Mouse (Mus musculus) embryo, embryonic 10 days (tissue): ENCODE measurements around the gene Pgpep1.

Source experiments
- DNase-seq: peaks from one replicate; pipeline ENCODE4 v3.0.0-alpha.2; 2015; ENCODE audit warnings: low spot score

The Pgpep1 gene

DNA sequence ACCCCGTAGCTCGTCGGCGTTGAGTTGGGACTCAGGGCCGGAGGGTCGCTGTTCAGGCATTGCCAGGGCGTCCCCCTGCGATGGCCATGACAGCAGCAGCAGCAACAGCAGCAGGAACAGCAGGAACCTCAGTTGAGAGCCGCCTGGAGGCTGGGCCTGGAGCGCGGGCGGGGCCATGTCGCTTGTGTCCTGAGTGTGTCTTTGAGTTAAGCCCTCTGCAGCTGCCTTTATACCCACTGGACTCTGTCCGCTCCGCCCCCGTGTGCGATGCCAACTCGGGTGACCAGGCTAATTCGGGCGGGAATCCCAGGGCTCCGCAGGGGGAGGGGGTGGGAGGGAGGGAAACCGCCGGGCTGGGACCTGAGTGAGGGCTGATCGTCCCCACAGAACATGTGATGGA, 28.8 kb downstream of the Pgpep1 start:
- DNase-seq = no peak

DNA sequence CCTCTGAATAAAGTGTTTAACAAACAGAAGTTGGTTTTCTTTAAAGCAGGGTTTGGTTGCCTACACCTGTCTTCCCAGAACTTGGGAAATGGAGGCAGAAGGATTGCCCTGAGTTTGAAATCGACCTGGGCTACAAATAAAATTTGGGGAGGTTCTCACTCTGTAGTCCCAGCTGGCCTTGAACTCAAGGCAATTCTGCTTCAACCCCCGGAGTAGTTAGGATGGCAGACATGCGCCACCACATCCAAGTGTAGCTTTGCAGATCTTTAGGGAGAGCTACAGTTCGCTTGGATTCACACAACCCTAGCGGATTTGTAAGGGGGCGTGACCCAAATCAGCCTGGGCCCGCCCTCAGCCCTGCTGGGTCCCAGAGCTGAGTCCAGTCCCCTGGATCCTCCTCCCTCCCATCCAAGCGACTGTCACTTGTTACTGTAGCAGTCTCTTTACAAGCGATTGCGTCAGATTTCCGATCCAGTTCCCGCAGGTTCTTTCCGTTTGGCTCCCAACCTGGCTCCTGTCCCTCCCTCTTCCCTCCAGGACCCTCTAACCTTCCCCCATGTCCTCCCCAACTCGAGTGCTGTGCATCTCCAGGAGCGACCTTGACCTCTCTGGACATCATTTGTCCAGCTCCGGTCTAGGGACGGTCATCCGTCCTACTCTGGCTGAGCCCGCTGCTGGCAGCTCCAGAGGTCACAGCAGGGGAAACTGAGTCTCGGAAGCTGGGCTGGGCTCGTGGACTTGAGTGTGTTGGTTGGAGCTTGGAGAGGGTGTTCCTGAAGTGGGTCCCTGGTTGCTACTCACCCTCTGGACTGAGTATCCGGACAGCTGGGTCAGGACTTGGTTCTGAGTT, 29.4 kb downstream of the Pgpep1 start:
- DNase-seq = peak; percentile 62

DNA sequence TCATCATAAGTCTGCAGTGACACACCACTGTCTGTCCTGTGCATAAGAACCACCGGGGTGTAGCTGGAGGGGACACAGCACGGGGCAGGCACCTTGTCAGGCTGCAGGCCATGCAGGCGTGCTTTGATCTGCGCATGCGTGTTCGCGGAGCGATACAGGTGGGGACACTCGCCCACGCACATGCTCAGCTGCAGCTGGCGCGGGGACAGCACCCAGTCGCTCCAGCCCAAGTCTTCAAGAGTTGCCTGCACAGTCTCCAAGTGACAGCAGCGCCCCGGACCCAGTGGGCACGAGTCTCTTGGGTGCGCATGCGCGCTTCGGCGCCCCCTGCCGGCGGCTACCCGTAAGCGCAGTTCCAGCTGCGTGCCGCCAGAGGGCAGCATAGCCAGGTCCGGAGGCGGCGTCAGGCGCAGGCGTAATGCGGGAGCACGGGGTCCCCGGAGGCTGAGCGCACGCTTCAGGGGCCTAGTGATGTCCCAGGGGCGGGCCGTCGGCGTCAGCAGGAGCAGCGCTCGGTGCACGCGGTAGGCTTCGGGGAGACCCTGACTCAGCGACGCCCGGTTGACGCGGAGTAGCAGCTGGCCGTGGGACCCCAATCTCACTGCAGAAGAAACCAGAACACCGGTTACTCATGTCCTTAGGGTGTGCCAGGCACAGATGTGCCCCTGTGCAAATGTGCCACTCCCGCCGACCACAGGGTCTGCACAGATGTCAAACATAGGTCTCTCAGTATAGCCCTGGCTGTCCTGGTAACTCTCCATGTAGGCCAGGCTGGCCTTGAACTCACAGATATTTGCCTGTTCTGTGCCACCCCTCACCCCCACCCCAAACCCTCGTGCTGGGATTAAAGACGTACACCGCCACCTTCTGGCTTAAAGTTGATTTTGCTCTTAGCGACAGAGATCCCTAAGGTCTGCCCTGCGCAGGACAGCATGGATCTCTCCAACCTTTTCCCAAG, 30.3 kb downstream of the Pgpep1 start:
- DNase-seq = peak; percentile 91

DNA sequence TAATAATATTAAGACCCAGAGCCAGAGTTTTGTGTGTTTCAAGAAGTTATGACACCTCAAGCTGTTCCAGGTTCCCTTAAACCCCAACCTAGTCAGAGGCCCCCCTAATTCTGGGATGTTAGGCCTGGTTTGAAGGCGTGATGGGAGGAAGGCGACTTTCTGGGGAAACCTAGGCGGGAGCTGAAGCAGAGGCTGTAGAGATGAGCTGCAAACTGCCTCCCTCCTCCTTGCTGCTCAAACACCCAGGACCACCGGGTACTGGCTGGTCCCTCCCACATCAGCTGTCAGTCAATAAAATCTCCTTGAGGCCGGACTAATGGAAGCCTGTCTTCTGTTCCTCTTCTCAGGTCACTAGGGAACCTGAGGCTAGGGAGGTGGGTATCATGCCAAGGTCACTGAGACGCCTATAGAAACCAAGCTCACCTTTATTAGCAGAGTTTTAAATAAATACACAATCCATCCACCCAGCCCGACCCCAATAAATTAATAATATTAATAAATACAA, 31.1 kb downstream of the Pgpep1 start:
- no peak for DNase-seq

DNA sequence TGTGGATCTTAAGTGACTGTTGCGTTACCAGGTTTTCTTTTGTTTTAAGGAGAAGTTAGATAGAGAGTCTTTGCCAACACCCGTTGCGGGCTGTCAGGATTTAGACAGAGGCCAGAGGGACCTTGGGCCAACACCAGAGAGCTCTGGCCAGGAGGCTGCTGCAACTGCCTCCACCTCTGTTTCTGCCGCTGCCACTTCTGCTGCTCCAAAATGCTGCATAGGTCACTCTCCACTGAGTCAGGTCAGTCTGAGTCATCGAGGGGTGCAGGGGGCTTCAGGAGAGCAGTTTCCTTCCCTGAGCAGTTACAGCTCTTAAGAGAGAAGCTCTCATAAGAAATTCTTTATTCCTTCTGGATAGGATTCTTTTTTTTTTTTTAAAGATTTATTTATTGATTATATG, 33.1 kb downstream of the Pgpep1 start:
- no peak for DNase-seq

DNA sequence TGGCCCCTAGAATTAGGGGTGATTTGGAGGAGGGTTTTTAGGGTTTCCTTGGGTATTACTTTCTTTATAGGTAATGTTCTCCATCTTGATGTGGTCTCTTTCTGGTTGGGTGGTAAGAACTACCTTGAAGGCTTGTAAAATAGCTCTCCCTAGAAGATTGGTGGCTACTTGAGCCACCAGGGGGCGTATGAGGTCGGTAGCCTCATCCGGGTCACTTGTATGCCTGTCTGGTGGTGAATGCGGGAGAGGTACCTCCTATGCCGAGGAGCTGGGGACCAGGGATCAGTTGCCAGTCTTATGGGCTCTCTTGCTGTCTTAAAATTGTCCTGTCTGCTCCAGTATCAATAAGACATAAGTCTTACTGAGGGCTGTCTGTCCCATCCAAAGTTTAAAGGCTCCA, 35.1 kb downstream of the Pgpep1 start:
- DNase-seq = peak; percentile 75

DNA sequence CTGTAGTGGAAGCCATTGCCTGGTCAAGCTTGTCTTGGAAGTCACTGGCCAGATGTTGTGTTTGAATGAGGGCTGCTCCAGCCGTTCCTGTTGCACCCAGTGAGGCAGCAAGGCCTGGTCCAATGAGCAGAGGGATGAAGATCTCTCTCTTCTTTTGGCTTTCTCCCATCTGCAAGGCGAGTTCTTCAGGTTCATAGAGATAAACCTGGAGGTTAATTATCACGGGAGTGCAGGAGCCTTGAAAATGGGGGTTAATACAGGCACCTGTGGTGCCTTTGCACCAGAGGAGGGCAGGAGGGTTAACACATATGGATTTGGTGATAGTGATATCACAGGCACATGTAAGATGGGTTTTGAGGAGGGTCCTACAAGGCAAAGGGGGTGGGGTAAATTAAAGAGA, 38.0 kb downstream of the Pgpep1 start:
- no peak for DNase-seq

DNA sequence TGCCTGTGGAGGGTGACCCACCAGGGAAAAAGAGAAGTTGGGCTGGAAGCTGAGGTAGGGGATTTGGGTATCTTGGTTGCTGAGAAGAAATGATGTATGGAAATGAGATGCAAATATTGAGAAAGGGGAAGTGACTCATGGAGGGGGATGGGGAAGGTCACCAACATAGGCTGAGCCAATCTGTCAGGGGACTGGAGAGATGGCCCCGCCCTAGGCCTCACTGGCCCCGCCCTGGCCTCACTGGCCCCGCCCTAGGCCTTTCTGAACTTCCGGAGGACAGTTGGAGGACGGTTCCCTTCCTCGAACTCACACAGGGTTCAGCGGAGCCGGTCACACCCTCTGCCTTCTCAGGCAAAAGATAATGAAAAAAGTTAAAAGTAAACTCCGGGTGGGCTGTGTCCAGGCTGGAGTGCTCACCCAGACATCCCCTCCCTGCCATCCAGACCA, 41.3 kb downstream of the Pgpep1 start:
- peak; percentile 48 for DNase-seq

DNA sequence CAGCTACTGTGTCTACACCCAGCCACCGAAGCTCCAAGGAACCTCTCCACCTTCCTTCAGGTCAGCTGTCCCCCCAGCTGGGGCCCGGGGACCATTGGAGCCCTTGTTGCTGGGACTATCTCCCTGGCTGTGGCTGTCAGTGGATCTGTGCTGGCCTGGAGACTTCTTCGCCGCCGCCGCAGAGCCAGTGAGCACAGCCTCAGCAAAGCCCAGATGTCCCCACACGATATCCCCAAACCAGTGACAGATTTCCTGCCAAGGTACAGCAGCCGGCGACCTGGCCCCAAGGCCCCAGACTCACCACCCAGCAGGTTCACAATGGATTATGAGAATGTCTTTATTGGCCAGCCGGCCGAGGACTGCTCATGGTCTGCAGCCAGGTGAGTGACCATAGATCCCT, 42.2 kb downstream of the Pgpep1 start:
- DNase-seq = no peak

DNA sequence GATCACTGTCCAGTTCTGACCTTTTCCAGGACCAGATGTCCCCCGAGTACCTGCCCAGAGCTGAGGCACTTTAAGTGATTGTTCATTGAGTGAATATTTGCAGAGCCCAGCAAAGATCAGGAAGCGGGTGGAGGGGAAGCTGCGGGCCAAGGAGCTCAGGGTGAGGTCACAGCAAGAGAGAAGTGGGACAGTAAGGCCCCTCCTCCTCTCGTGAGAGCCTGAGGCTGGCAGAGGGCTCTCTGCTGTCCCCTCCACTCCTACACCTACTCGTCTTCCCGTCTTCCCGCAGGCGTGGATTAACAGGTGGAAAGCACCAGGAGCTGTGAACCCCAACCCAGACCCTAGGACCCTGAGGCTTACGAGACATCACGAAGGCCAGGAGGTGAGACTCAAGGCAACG, 43.5 kb downstream of the Pgpep1 start:
- DNase-seq = no peak

DNA sequence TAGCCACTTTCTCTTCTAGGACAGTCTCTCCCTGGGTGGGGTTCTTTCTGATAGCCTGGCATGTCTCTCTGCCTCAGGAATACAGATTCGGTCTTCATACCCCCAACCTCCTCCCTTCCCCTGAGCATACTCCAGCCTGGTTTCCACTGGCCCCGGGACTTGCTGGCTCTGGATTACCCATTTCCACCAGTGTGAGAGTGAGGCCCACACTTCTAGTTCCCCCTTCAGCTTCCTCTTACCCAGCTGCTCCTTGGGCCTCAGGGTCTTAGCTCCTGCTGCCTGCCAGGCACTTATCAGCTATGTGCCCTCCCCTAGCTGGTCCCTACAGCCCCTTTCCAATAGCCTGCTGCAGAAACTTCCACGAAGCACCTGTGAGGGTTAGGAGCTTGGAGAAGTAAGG, 44.3 kb downstream of the Pgpep1 start, which contains the start of gene Lrrc25:
Gene Lrrc25, plus strand, starts transcription at position 262 of the 400 bp plus-strand sequence.
- no peak for DNase-seq

DNA sequence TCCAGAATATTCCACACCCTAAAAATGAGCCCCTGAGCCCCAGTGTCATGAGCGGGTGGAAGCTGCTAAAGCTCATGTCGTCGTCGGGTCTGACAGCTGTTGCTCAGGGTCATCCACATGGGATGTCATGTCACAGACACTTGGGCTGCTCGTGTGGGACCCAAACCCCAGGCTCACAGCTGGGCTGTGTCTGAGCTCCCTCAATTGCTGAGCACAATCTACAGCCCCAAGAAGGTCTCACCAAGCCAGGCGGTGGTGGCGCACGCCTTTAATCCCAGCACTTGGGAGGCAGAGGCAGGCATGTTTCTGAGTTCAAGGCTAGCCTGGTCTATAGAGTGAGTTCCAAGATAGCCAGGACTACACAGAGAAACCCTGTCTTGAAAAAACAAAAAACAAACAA, 44.9 kb downstream of the Pgpep1 start:
- no peak for DNase-seq

DNA sequence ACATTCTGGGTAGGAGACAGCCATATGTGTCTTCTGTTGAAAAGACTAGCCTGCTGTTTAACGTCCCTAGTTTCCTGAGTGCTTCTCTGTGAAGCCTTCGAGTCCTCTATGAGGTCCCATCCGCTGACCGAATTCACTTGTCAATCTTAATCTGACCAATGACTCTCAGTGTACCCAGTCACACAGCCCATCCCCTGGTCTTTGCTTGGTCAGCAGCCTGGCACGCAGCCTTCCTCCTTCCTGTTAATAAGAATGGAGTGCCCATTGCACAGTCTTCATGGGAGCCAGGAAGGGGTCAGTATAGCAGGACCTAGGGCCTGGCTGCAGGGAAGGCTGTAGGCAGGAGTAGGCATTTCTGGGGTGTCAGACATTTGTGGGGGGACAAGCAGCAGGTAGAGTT, 45.7 kb downstream of the Pgpep1 start:
- no peak for DNase-seq

DNA sequence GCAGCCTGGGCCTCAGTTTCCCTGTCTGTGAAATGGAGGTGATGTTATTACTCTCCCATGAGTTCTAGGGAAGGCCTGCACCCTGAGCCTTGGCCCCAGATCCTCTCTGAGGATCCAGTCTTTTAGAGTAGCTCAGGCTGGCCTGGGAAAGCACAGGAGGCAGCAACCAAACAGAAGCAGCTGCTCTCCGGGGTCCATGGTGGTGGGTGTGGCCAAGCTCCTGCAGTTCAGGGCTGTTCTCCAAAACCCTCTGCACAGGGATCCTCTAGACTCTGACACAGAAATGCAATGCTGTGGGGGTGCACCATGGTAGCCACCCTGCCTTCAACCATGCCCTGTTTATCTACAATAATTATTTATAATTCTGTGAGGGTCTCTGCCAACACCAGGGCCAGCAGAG, 46.4 kb downstream of the Pgpep1 start:
- no peak for DNase-seq

DNA sequence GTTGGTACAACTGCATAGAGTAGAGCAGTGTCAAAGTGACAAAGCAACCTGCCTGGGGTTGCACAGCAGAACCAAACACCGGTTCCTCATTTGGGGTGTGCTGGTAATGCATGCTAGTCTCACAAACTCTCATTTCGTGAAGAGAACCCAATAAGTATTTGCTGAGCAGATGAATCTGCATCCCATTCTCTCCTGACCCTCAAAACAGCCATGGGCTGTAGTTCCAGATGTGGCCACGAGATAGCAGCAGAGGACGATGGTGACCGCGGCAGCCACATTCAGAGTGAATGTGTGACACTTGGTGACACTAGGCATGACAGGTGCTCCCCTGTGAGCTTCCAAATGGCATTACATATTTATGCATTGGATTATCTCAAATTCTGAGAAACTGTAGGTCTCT, 48.3 kb downstream of the Pgpep1 start:
- DNase-seq = peak; percentile 94

DNA sequence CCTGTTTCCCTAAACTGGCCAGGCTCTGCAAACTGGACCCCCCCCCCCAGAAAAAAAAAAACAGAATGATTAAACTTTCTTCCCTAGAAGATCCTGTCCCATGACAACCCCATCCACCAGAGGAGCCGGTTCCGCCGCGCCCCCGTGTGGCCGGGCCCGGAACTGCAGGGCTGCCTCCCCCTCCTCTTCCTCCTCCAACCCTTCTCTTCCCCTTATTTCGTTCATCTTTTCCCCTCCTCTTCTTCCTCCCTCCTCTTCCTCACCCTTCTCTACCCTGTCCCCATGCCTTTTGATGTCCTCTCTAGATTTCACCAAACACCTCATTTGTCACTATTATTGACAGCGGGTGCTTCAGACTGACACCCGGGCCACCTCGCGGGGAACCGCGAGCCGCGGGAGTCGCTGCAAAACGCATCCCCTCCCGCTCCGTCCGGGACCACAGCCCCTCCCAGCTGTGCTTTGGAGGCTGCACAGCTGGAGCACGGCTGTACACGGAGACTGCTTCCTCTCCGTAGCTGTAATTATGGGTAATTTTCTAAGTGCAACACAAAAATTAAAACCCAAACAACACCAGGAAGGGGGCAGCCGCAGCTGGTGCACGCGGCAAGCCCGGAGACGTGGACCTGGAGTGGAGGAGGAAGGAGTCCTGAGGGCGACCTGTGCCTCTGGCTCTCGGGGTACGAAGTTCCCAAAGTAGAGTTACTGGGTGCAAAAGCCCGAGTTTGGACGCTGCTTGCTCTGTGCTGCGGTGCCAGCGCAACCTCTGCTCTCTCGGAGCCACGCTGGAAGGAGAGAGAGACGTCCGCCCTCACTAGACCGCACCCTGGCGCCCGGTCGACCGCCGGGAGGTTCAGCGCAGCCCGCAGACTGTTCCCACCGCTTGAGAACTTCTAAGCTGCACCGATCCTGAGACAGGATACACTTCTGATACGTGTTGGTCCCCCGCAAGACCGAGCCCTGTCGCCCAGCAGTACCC, 49.1 kb downstream of the Pgpep1 start:
- DNase-seq = peak; percentile 74

DNA sequence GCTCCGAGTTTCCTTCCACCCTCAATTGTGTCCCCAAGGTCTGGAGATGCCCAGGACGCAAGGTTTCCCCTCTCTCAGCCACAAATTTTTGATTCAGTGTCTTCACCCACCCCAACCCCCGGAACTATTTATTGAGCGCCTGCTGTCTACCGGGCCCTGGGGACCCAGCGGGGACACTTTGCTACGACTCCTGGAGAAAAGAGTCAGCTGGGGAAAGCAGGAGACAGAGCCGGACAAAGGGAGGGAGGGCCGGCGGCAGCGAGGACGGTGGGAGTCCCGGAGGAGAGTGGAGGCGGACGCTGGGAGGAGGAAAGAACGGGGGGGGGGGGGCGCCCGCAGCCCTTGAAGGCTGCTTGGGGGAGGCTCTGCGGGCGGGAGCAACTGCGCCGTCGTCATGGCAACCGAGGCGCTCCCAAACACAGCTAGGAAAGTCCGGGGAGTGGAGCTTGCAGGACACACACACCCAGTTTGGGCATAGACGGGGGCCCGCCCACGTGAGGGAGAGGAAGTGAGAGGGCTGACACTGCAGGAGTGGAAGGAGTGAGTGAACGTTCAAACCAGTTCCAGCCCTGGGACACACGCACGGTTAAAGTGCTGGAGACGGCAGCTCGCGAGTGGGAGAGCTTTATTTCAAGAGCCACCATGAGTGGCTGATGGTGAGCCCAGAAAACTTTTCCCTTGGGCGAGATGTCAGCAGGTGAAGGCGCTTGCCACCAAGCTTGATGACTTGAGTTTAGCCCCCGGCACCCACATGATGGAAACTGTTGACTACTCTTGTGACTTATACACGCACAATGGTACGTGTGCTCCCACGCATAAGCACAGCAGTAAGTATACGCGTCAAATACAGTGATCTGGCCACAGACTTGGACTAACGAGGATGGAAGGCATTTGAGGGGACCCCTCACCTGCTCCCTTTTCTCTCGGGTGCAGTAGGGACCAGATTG, 50.1 kb downstream of the Pgpep1 start:
- DNase-seq = peak; percentile 90

DNA sequence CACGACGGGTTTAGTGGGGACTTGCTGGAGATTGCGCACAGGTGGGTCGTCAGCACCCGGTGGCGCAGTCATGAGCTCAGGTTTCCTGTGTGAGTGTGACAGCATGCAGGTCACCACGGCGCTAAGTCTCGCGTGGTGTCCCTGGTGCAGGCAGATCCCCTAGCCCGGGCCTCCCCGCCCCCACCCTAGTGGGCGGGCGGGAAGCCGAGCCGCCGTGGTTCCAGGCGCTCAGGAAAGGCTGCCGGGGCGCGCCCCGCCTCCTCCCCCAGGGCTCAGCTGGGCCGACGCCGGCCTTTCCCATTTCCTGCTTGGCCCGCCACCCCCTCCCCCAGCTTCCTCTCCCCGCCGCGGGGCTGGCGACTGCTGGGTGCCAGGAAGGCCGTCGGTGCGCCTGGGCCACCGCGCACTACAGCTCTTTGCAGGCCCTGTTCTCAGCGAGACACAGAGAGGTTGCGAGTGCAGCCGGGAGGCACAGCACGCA, 50.8 kb downstream of the Pgpep1 start:
- peak; percentile 79 for DNase-seq

DNA sequence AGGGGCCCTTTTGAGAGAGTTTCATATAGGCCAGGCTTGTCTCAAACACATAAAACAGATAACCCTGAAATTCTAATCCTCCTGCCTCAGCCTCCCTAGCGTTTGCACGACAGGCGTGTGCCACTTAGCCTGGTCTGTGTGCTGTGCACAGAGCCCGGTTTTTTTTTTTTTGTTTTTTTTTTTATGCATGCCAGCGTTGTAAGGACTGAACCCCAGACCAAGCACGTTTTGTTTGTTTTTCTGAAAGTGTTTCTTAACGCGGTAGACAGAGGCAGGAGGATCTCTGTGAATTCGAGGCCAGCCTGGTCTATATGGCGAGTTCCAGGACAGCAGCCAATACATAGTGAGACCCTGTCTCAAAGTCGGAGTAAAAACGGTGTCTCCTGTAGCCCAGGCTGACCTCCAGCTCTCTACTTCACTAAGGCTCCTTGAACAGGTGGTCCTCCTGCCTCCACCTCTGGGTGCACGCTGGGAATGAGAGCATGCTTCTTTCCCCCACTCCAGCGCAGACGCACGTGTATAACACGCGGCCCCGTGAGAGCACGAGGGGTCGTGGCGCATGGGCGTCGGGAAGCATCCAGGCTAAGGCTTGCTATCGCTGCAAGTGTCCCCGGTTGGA, 51.3 kb downstream of the Pgpep1 start, which contains the start of gene Ssbp4:
Gene Ssbp4, minus strand, starts transcription at position 124 of the 619 bp plus-strand sequence.
- peak; percentile 35 for DNase-seq
